Mouse (Mus musculus): ENCODE data around the gene P2ry14. TPM values are rescaled to one million over a fixed set of nuclear protein-coding genes. Genes with fewer than 3 reads are reported as not detected.

Gene P2ry14
- polyA plus RNA-seq, 1 experiment from 2014 or later, result 8.9 TPM

DNA sequence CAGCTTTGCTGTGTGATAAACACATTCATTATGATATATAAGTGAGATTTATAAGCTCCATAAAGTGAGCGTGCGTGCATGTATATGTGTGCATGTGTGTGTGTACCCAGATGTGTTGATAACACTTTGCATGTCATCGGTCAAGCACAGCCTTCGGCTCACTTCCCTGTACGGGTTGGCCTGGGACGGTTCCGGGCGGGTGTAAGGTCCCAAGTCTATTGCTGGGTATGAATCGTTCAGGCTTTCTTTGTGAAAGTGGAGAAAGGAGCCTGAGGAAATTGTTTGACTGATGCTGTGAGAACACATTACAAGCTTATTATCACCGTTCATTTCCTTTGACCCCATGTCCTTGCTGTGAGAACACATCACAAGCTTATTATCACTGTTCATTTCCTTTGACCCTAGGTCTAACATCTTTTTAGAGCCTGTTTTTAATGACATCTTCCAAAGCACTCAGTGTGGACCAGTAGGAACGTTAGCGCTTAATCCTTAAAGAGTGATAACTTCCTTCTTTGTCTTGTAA, 14.4 kb downstream of the P2ry14 start:
- DNase-seq (ENCODE audit: low spot score), result no peak
- TF ChIP-seq CTCF (IDR thresholded peaks at IDR 0.05; ENCODE audit: low read depth), result no peak
- Histone ChIP-seq H3K9ac (ENCODE audit: low read depth, low read length) (no peak overlapping the region), H3K4me3 (replicated peaks; ENCODE audit: low read depth, low read length) (no peak overlapping the region), H3K4me1 (replicated peaks; ENCODE audit: insufficient read depth, low read length) (no peaks in the 10 kb centered on the region), H3K4me2 (ENCODE audit: low read length) (no peak overlapping the region), H3K9me3 (replicated peaks; ENCODE audit: low read length) (no peaks in the 10 kb centered on the region), H3K36me3 (ENCODE audit: insufficient read depth, low read length) (no peaks in the 10 kb centered on the region), H3K27me3 (ENCODE audit: insufficient read depth, low read length) (no peaks in the 10 kb centered on the region), H3K27ac (no peak overlapping the region)
- no peak for ATAC-seq (replicated peaks; ENCODE audit: low FRiP score, low read depth)
- WGBS, result 67% methylated on average over 12 of the region's 12 CpGs

DNA sequence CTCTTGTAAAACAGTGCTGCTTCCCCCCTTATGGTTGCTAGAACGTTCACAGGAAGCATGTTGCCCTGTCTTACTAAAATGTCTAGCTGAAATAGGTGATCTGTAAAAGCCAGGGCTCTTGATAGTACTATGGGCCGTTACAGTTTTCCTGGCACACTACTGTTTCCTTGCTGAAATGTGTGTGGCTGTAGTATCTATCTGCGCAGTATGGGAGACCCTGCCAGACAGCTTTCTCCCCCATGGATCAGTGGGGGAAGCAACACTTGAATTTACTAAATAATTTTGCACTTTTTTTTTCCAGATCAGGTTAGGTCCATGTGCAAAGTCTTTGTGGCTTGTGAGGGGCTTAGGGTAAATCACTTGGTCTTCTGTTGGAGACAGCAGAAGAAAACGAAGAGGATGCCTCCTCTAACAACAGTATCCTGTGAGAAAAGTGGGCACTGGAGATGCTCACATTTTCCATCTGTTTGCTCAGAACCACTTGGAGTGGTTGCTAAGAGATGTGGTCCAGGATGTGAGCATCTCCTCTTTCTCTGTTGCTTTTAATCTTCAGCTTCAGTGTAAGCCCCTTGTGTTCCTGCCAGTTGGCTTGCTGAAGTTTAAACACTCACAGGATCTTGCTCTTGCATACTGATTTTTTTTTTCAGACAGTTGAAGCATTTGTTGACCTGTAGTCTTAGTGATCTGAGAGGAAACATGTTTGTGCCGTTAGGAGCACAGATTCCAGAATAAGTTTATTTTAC, 17.3 kb downstream of the P2ry14 start:
- no peak for ATAC-seq (replicated peaks; ENCODE audit: low FRiP score, low read depth)

DNA sequence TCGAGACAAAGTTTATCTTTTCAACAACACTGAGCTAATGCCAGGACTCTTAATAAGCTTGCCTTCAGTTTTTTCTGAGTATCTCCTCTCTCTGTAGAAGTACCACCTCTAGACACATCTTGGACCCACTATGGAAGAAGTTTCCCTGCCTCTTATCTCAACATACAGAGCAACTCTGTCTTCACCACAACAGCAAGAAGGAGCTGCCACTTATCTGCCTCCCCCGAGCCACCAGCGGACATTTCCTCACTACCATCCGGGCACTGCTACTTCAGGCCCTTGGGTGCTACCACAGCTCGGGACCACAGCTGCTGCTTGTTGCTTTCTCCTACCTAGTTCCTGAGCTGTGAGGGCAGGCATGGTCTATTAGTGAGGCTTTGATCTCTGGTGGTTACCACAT, 20.2 kb downstream of the P2ry14 start:
- ATAC-seq (replicated peaks; ENCODE audit: low FRiP score, low read depth) (no peak), DNase-seq (ENCODE audit: low spot score) (no peak)
- WGBS, result 76% methylated on average over 5 of the region's 5 CpGs
- Histone ChIP-seq H3K4me3 (replicated peaks; ENCODE audit: low read depth, low read length) (no peak overlapping the region), H3K9me3 (replicated peaks; ENCODE audit: low read length) (no peaks in the 10 kb centered on the region), H3K9ac (ENCODE audit: low read depth, low read length) (no peak overlapping the region), H3K4me1 (replicated peaks; ENCODE audit: insufficient read depth, low read length) (no peaks in the 10 kb centered on the region; the same call in 1 of the 2 replicates), H3K36me3 (ENCODE audit: insufficient read depth, low read length) (no peaks in the 10 kb centered on the region), H3K27me3 (ENCODE audit: insufficient read depth, low read length) (no peaks in the 10 kb centered on the region), H3K27ac (no peak overlapping the region), H3K4me2 (ENCODE audit: low read length) (no peak overlapping the region)
- no peak for TF ChIP-seq CTCF (IDR thresholded peaks at IDR 0.05; ENCODE audit: low read depth)

More for the DNA sequence above, 17.3 kb downstream of the P2ry14 start:
- no peak overlapping the region for H3K4me3 ChIP-seq (replicated peaks; ENCODE audit: low read depth, low read length)
- H3K4me1 ChIP-seq (replicated peaks; ENCODE audit: insufficient read depth, low read length), result no peaks in the 10 kb centered on the region; the same call in 1 of the 2 replicates
- no peak overlapping the region for H3K27ac ChIP-seq
- no peak for TF ChIP-seq CTCF (IDR thresholded peaks at IDR 0.05; ENCODE audit: low read depth)
- H3K27me3 ChIP-seq (ENCODE audit: insufficient read depth, low read length), result no peaks in the 10 kb centered on the region
- no peak overlapping the region for H3K4me2 ChIP-seq (ENCODE audit: low read length)
- no peaks in the 10 kb centered on the region for H3K36me3 ChIP-seq (ENCODE audit: insufficient read depth, low read length)
- WGBS, result 77% methylated on average over 5 of the region's 5 CpGs
- H3K9me3 ChIP-seq (replicated peaks; ENCODE audit: low read length), result no peaks in the 10 kb centered on the region
- H3K9ac ChIP-seq (ENCODE audit: low read depth, low read length), result no peak overlapping the region
- no peak for DNase-seq (ENCODE audit: low spot score)

DNA sequence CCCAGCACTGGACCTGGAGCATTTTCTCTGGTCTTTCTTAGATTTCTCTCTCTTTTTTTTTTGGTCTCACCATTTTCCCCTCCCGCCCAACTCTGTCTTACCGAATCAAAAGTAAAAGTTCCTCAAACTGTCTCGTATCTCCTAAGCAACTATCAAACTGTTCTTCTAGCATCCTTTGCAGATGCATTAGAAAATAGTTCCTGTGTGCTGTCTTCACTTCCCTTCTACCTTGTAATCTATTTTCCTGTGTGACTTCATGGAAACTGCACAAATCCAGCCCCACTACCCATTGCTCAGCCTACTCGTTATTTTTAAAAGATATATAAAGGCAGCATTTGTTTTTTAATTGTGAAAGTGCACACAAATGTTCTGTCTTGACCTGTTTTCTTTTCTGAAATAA, 21.5 kb downstream of the P2ry14 start:
- Histone ChIP-seq H3K27me3 (ENCODE audit: insufficient read depth, low read length) (no peaks in the 10 kb centered on the region), H3K4me3 (replicated peaks; ENCODE audit: low read depth, low read length) (no peak overlapping the region), H3K4me2 (ENCODE audit: low read length) (no peak overlapping the region), H3K27ac (no peak overlapping the region), H3K9me3 (replicated peaks; ENCODE audit: low read length) (no peaks in the 10 kb centered on the region), H3K9ac (ENCODE audit: low read depth, low read length) (no peak overlapping the region), H3K4me1 (replicated peaks; ENCODE audit: insufficient read depth, low read length) (no peaks in the 10 kb centered on the region; the same call in 1 of the 2 replicates), H3K36me3 (ENCODE audit: insufficient read depth, low read length) (no peaks in the 10 kb centered on the region)
- DNase-seq (ENCODE audit: low spot score), result no peak
- no peak for ATAC-seq (replicated peaks; ENCODE audit: low FRiP score, low read depth)
- TF ChIP-seq CTCF (IDR thresholded peaks at IDR 0.05; ENCODE audit: low read depth), result no peak
- WGBS, result 87% methylated on average over 4 of the region's 4 CpGs

DNA sequence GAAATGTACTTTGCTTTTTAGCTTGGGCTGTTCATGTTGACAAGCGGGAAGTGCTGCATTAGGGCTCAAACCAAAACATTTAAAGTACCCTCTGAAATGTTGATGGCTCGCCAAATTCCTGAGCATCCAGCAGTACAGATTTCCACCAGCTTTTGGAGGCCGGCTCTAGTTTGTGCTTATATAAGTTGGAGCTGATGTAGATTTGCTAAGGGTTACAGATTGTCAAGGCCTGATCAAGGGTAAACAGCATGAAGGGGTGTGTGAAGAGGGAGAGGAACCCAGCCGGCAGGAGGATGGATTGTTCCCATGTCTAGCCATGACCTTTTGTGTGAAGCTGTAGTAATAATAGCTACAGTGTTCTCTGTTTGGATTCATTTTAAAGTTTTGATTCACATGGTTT, 22.3 kb downstream of the P2ry14 start:
- WGBS, result 63% methylated on average over 4 of the region's 4 CpGs
- ATAC-seq (replicated peaks; ENCODE audit: low FRiP score, low read depth), result no peak
- DNase-seq (ENCODE audit: low spot score), result peak; percentile 24
- H3K9me3 ChIP-seq (replicated peaks; ENCODE audit: low read length), result no peaks in the 10 kb centered on the region
- no peaks in the 10 kb centered on the region for H3K27me3 ChIP-seq (ENCODE audit: insufficient read depth, low read length)
- H3K4me2 ChIP-seq (ENCODE audit: low read length), result no peak overlapping the region
- no peak overlapping the region; the same call in 1 of the 2 replicates for H3K27ac ChIP-seq
- no peaks in the 10 kb centered on the region for H3K36me3 ChIP-seq (ENCODE audit: insufficient read depth, low read length)
- H3K4me1 ChIP-seq (replicated peaks; ENCODE audit: insufficient read depth, low read length), result no peaks in the 10 kb centered on the region; the same call in 1 of the 2 replicates
- TF ChIP-seq CTCF (IDR thresholded peaks at IDR 0.05; ENCODE audit: low read depth), result no peak
- no peak overlapping the region for H3K4me3 ChIP-seq (replicated peaks; ENCODE audit: low read depth, low read length)
- H3K9ac ChIP-seq (ENCODE audit: low read depth, low read length), result no peak overlapping the region

DNA sequence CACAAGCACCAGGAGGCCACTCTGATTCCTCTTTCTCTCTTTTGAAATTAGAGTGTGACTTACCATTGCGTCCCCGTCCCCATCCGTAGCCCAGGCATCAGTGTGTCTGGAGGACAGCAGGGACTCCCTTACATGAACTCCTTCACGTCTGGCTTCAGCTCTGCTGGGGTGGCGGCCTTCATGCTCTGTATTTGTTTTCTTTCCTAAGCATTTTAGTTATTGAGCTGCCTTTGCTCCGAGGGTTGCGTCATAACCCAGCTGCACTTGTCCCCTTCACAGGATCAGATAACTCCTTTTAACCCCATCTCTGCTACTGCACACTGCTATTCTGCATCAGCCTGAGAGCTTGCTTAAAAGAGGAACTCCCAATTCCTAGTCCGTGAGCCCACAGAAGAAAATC, 23.0 kb downstream of the P2ry14 start:
- no peak overlapping the region for H3K27ac ChIP-seq

More for the DNA sequence above, 23.0 kb downstream of the P2ry14 start:
- no peak overlapping the region for H3K9ac ChIP-seq (ENCODE audit: low read depth, low read length)
- DNase-seq (ENCODE audit: low spot score) (peak; percentile 44), ATAC-seq (replicated peaks; ENCODE audit: low FRiP score, low read depth) (no peak; the same call in 1 of the 2 replicates)
- no peaks in the 10 kb centered on the region for H3K36me3 ChIP-seq (ENCODE audit: insufficient read depth, low read length)
- no peak for TF ChIP-seq CTCF (IDR thresholded peaks at IDR 0.05; ENCODE audit: low read depth)
- no peaks in the 10 kb centered on the region for H3K27me3 ChIP-seq (ENCODE audit: insufficient read depth, low read length)
- no peak overlapping the region for H3K4me3 ChIP-seq (replicated peaks; ENCODE audit: low read depth, low read length)
- WGBS, result 34% methylated on average over 8 of the region's 8 CpGs
- no peak overlapping the region for H3K4me2 ChIP-seq (ENCODE audit: low read length)
- H3K4me1 ChIP-seq (replicated peaks; ENCODE audit: insufficient read depth, low read length), result no peaks in the 10 kb centered on the region; the same call in 1 of the 2 replicates
- no peaks in the 10 kb centered on the region for H3K9me3 ChIP-seq (replicated peaks; ENCODE audit: low read length)
